Mouse (Mus musculus) liver, adult 2 months (tissue): Measurements from ENCODE around the gene Scgb1c1.

Experiments
- CTCF ChIP-seq: fragments of 200-500 bp; IDR thresholded peaks from 2 replicates; pipeline ENCODE4 v1.5.1; 2011; ENCODE audit warnings: low read depth, low read length, control low read depth
- POLR2A ChIP-seq: fragments of 200-500 bp; IDR thresholded peaks from 2 replicates; pipeline ENCODE4 v1.6.1; 2011; ENCODE audit warnings: low read length, control low read depth; ENCODE audit not compliant: insufficient read depth; ENCODE audit errors: extremely low read depth

- TF ChIP-seq CTCF (no peak), POLR2A (no peak)
Observed at GRCm38 (mm10) chr7:140821653-140822329, 23.6 kb upstream of the Scgb1c1 start, which contains the start of gene Zfp941.
